Mouse (Mus musculus): ENCODE data around the gene Sdr42e1.

Gene Sdr42e1

GRCm38 (mm10) chr8:117673430-117673830, at the start of gene Sdr42e1:
Gene Sdr42e1, minus strand, starts transcription at chr8:117673689.
- ATAC-seq (ENCODE audit: low TSS enrichment): peak; percentile 91

- ATAC-seq (ENCODE audit: low TSS enrichment): no peak
Measured at GRCm38 (mm10) chr8:117718152-117718860, 44.8 kb upstream of the Sdr42e1 start.

- ATAC-seq (ENCODE audit: low TSS enrichment): no peak
Measured at GRCm38 (mm10) chr8:117715896-117716295, 42.4 kb upstream of the Sdr42e1 start.

GRCm38 (mm10) chr8:117714604-117715003, 41.1 kb upstream of the Sdr42e1 start:
- no peak for ATAC-seq (ENCODE audit: low TSS enrichment)

- no peak for ATAC-seq (ENCODE audit: low TSS enrichment)
Measured at GRCm38 (mm10) chr8:117712226-117712625, 38.7 kb upstream of the Sdr42e1 start.

- ATAC-seq (ENCODE audit: low TSS enrichment): no peak
Measured at GRCm38 (mm10) chr8:117706141-117706540, 32.7 kb upstream of the Sdr42e1 start.

- no peak for ATAC-seq (ENCODE audit: low TSS enrichment)
Measured at GRCm38 (mm10) chr8:117702701-117703100, 29.2 kb upstream of the Sdr42e1 start.

GRCm38 (mm10) chr8:117701859-117702258, 28.4 kb upstream of the Sdr42e1 start, which contains the start of gene Hsd17b2:
Gene Hsd17b2, plus strand, starts transcription at chr8:117701904.
- no peak for ATAC-seq (ENCODE audit: low TSS enrichment)

GRCm38 (mm10) chr8:117701246-117701645, 27.8 kb upstream of the Sdr42e1 start:
- ATAC-seq (ENCODE audit: low TSS enrichment): no peak

- no peak for ATAC-seq (ENCODE audit: low TSS enrichment)
Measured at GRCm38 (mm10) chr8:117700699-117701098, 27.2 kb upstream of the Sdr42e1 start.

GRCm38 (mm10) chr8:117697248-117697647, 23.8 kb upstream of the Sdr42e1 start:
- peak; percentile 80 for ATAC-seq (ENCODE audit: low TSS enrichment)

GRCm38 (mm10) chr8:117695636-117696035, 22.1 kb upstream of the Sdr42e1 start:
- ATAC-seq (ENCODE audit: low TSS enrichment): no peak

- ATAC-seq (ENCODE audit: low TSS enrichment): no peak
Measured at GRCm38 (mm10) chr8:117692131-117692530, 18.6 kb upstream of the Sdr42e1 start.

GRCm38 (mm10) chr8:117687890-117688289, 14.4 kb upstream of the Sdr42e1 start:
- no peak for ATAC-seq (ENCODE audit: low TSS enrichment)

- no peak for ATAC-seq (ENCODE audit: low TSS enrichment)
Measured at GRCm38 (mm10) chr8:117684504-117684903, 11.0 kb upstream of the Sdr42e1 start.

GRCm38 (mm10) chr8:117683925-117684472, 10.5 kb upstream of the Sdr42e1 start:
- no peak for ATAC-seq (ENCODE audit: low TSS enrichment)

- no peak for ATAC-seq (ENCODE audit: low TSS enrichment)
Measured at GRCm38 (mm10) chr8:117678650-117679049, 5.2 kb upstream of the Sdr42e1 start.

GRCm38 (mm10) chr8:117677011-117677410, 3.5 kb upstream of the Sdr42e1 start:
- ATAC-seq (ENCODE audit: low TSS enrichment): no peak

GRCm38 (mm10) chr8:117676460-117676859, 3.0 kb upstream of the Sdr42e1 start:
- no peak for ATAC-seq (ENCODE audit: low TSS enrichment)

GRCm38 (mm10) chr8:117675171-117675570, 1.7 kb upstream of the Sdr42e1 start:
- no peak for ATAC-seq (ENCODE audit: low TSS enrichment)

GRCm38 (mm10) chr8:117672558-117672957, 931 bp downstream of the Sdr42e1 start:
- ATAC-seq (ENCODE audit: low TSS enrichment): no peak

- ATAC-seq (ENCODE audit: low TSS enrichment): no peak
Measured at GRCm38 (mm10) chr8:117670461-117670860, 3.0 kb downstream of the Sdr42e1 start.

- ATAC-seq (ENCODE audit: low TSS enrichment): no peak
Measured at GRCm38 (mm10) chr8:117667349-117668124, 6.0 kb downstream of the Sdr42e1 start.
